Mouse (Mus musculus) lung, embryonic 16.5 days (tissue): ENCODE measurements around the gene Smc3. TPM values are rescaled to one million over a fixed set of nuclear protein-coding genes. Genes with fewer than 3 reads are reported as not detected.

ENCODE experiments used
- ATAC-seq: fragments of 200-750 bp; cut with Nextera tagmentation; 2 replicates; pipeline ENCODE4 v1.8.0; 2017; ENCODE audit warnings: low read depth, mild to moderate bottlenecking, moderate library complexity
- H3K27ac ChIP-seq: fragments of 300-500 bp; sonication (generic); 2 replicates; pipeline ENCODE4 v1.5.1; 2014; ENCODE audit warnings: mild to moderate bottlenecking, control low read depth, low read length
- H3K27me3 ChIP-seq: fragments of 300-500 bp; sonication (generic); 2 replicates; pipeline ENCODE4 v1.6.1; 2014; ENCODE audit warnings: low read depth, low read length, mixed read lengths; ENCODE audit not compliant: control insufficient read depth, insufficient read depth
- H3K36me3 ChIP-seq: fragments of 300-500 bp; sonication (generic); 2 replicates; pipeline ENCODE4 v1.6.1; 2014; ENCODE audit warnings: low read length; ENCODE audit not compliant: control insufficient read depth, insufficient read depth
- H3K4me1 ChIP-seq: fragments of 300-500 bp; sonication (generic); replicated peaks from 2 replicates; pipeline ENCODE4 v1.6.1; 2014; ENCODE audit warnings: low read length, mixed read lengths; ENCODE audit not compliant: control insufficient read depth, insufficient read depth
- H3K4me2 ChIP-seq: fragments of 300-500 bp; sonication (generic); 2 replicates; pipeline ENCODE4 v1.6.1; 2014; ENCODE audit warnings: low read depth, low read length, control low read depth
- H3K4me3 ChIP-seq: fragments of 300-500 bp; sonication (generic); 2 replicates; pipeline ENCODE4 v1.5.1; 2014; ENCODE audit warnings: mild to moderate bottlenecking, low read length, control low read depth
- H3K9ac ChIP-seq: fragments of 300-500 bp; sonication (generic); 2 replicates; pipeline ENCODE4 v1.6.1; 2014; ENCODE audit warnings: low read length, control low read depth
- H3K9me3 ChIP-seq: fragments of 300-500 bp; sonication (generic); 2 replicates; pipeline ENCODE4 v1.6.1; 2016; ENCODE audit warnings: low read length; ENCODE audit not compliant: control insufficient read depth
- WGBS: fragments of 180-500 bp; shearing (Covaris S2); extraction: QIAGEN DNeasy Blood & Tissue Kit; methylation state at CpG from one replicate; pipeline ENCODE4 v1.1.7; 2014; 5-methylcytosine and 5-hydroxymethylcytosine counted together
- polyA plus RNA-seq: library from polyadenylated mRNA; unstranded; fragments of >200 nt; fragmentation: Nextera tagmentation; extraction: Ambion mirVana; gene quantifications from 2 replicates; pipeline ENCODE4 v1.2.1, GENCODE M21; 2015

The Smc3 gene
- polyA plus RNA-seq, 1 experiment from 2014 or later, result 69.8 TPM

DNA sequence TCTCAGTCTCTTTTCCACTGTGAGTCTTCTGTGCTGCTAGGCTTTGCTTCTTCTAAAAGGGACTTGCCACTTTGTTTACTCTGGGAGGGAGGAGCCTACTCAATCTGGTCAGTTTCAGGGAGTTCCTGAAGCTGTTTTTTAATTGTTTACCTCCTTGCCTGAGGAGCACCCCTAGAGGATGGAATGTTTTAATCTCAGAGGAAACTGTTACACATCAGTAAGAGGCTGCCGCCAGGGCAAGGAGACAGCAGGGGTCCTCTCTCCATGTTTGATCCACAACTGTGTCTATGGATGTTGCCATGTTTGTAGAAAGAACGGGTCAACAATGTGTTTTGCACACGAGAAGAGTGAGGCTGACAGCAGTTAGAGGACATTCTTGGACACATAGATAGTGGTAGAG is 39.8 kb upstream of the Smc3 start:
- Histone ChIP-seq H3K4me1 (peaks cover 5% of the 10 kb centered on the region; the same call in 1 of the 2 replicates), H3K4me2 (no peak overlapping the region), H3K9ac (no peak overlapping the region), H3K4me3 (no peak overlapping the region), H3K27me3 (no peaks in the 10 kb centered on the region), H3K27ac (no peak overlapping the region), H3K9me3 (no peaks in the 10 kb centered on the region), H3K36me3 (no peaks in the 10 kb centered on the region)
- no peak for ATAC-seq
- WGBS, result 74% methylated on average over 3 of the region's 3 CpGs

DNA sequence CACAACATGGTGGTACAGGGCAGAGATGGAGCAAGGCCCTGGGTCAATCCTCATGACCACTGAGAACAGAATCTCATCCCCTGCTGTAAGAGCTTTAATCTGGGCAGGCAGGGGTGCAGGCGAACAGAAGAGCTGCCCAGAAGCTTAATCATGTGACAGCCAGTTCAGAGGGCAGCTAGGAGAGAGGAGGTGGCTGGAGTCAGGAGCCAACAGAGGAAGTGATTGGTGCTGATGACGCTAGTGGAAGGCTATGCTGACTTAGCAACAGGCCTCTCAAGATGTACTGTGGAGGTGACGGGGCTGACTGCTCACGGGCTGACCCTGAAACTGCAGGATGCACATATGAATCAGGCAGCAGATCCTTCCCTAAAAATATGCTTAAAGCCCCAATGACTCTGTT is 36.0 kb upstream of the Smc3 start:
- H3K9ac ChIP-seq, result no peak overlapping the region
- no peaks in the 10 kb centered on the region for H3K4me1 ChIP-seq
- no peak overlapping the region for H3K4me2 ChIP-seq
- no peaks in the 10 kb centered on the region for H3K9me3 ChIP-seq
- no peak overlapping the region for H3K27ac ChIP-seq
- WGBS, result 33% methylated on average over 4 of the region's 4 CpGs
- H3K4me3 ChIP-seq, result no peak overlapping the region
- H3K27me3 ChIP-seq, result no peaks in the 10 kb centered on the region
- no peak for ATAC-seq
- H3K36me3 ChIP-seq, result no peaks in the 10 kb centered on the region

DNA sequence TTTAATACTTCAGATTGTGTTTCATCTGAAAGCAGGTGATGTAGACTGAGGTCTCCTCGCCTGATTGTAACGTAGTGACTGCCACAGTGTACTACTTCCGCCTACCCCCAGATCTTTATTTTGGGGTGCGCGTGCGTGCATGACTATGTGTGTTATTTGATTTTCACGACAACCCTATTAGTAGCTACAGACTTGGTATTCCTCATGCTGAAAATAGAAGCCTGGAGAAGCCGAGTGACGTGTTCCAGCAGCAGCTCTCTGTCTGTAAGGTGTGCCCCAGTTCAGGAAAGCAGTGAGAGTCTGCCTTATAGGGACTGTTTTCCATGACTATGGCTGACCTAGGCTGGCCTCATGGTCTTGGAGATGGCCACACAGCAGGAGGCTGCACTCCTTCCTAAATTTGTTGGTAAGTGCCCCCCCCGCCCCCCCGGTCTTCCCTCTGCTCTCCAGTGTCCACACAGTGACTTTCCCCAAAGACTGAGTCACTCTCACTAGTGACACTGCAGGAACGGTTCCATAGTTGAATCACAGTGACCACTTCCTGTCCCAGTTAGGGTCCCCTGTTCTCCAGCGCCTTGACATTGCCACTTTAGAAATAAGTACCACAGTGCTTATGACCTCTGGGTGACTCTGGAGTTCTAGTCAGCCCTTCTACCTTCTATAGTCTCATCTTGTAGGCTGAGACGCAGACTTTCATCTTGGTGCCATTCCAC is 34.5 kb upstream of the Smc3 start:
- Histone ChIP-seq H3K4me1 (no peaks in the 10 kb centered on the region), H3K27ac (no peak overlapping the region), H3K36me3 (no peaks in the 10 kb centered on the region), H3K9me3 (no peaks in the 10 kb centered on the region), H3K4me3 (no peak overlapping the region), H3K9ac (no peak overlapping the region), H3K4me2 (no peak overlapping the region), H3K27me3 (no peaks in the 10 kb centered on the region)
- WGBS, result 91% methylated on average over 14 of the region's 14 CpGs
- no peak for ATAC-seq

DNA sequence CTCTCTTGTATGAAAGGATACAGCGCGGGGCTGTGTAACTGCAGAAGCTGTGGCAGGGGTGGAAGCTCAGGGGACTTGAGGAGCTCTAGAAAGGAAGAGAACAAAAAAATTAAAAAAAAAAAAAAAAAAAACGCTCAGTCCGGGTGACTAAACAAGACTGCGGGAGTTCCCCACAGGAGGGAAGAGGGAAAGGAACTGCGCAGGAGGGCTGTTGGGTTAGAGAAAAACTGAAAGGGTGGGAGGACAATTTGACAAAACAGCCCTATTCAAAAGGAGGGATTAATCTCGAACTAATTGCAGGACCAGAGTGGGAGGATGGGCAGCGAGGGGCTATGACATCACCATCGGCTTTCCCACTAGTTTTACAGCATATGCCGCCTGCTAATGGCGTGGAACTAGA is 32.3 kb upstream of the Smc3 start:
- Histone ChIP-seq H3K36me3 (no peaks in the 10 kb centered on the region), H3K4me1 (no peaks in the 10 kb centered on the region), H3K9ac (no peak overlapping the region), H3K9me3 (no peaks in the 10 kb centered on the region), H3K4me3 (no peak overlapping the region), H3K27ac (no peak overlapping the region), H3K4me2 (no peak overlapping the region), H3K27me3 (no peaks in the 10 kb centered on the region)
- 44% methylated on average over 11 of the region's 11 CpGs for WGBS
- no peak for ATAC-seq

DNA sequence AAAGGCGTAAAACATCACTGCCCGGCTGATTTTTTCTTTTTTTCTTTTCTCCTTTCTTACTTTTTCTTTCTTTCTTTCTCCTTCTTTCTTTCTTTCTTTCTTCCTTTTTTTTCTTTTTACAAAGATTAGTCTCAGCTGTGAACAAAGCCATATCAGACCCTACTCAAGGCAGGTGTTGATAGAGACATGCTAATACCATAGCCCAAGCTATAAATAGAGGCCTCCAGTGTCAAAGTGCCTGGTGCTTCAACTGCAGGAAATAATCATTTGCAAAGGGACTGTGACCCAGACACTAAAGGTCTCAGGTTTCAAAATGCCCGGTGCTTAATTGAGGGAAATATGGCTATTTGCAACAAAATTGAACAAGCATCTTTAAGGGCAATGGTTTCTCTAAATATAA is 31.6 kb upstream of the Smc3 start:
- Histone ChIP-seq H3K9me3 (no peaks in the 10 kb centered on the region), H3K27ac (no peak overlapping the region), H3K36me3 (no peaks in the 10 kb centered on the region), H3K27me3 (no peaks in the 10 kb centered on the region), H3K9ac (no peak overlapping the region), H3K4me1 (no peaks in the 10 kb centered on the region), H3K4me3 (no peak overlapping the region), H3K4me2 (no peak overlapping the region)
- ATAC-seq, result no peak
- 68% methylated on average over 3 of the region's 3 CpGs for WGBS

DNA sequence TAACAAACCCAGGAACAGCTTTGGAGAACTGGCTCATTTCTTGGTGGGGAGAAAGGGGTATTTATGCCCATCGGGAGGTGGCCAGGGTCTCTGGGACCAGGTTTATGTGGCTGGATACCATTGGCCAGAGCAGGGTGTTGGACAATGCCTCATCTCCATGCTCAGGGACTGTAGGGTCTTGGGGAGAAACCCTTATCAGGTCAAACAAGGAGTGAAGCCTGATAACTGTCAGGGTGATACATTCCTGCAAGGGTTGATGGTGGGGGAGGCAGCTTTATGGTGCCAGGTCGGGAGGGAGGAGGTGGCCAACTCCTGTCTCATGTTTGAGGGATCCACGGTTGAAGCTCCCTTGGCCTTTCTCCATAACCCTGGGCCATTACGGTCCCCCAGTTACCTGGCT is 29.1 kb upstream of the Smc3 start:
- no peak overlapping the region for H3K9ac ChIP-seq
- H3K36me3 ChIP-seq, result no peaks in the 10 kb centered on the region
- 0 out of 2 replicates have a peak, but pooled peaks cover 1% of the 10 kb centered on the region for H3K4me1 ChIP-seq
- ATAC-seq, result no peak
- no peaks in the 10 kb centered on the region for H3K27me3 ChIP-seq
- H3K4me2 ChIP-seq, result no peak overlapping the region
- no peak overlapping the region for H3K4me3 ChIP-seq
- WGBS, result 65% methylated on average over 4 of the region's 4 CpGs
- H3K27ac ChIP-seq, result no peak overlapping the region
- H3K9me3 ChIP-seq, result no peaks in the 10 kb centered on the region

DNA sequence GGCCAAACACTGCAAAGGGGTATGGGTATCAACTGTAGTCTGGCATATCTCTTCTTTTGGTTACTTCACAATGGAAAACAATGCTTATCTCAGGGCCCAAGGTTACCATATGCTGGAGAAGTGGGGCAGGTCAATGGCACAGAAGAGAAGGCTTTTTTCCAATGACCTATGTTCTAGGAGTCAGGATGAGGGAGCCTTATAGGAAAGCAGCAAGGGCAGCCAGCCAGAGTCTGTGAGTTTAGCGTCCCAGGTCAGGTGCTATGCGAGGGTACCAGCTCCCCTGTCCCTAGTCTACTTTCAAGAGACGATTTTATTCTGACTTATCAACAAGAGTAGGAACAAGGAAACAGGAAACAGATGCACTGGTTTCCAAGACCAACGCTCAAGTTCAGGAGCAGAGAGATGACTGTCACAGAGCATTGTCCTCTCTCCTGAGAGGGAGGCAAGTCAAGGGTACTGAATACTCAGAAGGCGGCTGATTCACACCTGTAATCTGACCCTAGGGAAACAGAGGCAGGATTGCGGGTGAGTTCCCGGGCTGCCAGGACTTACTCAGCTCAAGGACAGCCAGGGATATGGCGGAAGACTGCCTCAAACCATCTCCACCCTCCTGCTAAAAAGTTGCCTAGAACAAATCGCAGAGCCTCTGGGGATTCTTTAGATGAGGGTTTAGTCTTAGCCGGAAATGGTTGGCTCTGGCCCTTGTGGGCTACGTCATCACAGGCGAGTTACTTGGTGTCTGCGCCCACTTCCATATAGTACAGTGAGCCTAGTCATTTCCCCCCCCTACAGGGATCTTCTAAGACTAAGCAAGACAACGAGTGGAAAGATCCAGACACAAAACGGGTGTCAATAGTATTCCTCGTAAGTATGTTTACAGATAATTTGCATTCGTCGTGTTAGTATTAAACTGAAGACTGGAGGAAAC is 28.4 kb upstream of the Smc3 start:
- no peaks in the 10 kb centered on the region for H3K9me3 ChIP-seq
- H3K9ac ChIP-seq, result no peak overlapping the region
- ATAC-seq, result no peak
- no peaks in the 10 kb centered on the region for H3K27me3 ChIP-seq
- no peak overlapping the region for H3K27ac ChIP-seq
- H3K4me3 ChIP-seq, result no peak overlapping the region
- H3K4me1 ChIP-seq, result peaks cover 4% of the 10 kb centered on the region; the same call in 1 of the 2 replicates
- H3K4me2 ChIP-seq, result no peak overlapping the region
- WGBS, result 65% methylated on average over 18 of the region's 18 CpGs
- no peaks in the 10 kb centered on the region for H3K36me3 ChIP-seq

DNA sequence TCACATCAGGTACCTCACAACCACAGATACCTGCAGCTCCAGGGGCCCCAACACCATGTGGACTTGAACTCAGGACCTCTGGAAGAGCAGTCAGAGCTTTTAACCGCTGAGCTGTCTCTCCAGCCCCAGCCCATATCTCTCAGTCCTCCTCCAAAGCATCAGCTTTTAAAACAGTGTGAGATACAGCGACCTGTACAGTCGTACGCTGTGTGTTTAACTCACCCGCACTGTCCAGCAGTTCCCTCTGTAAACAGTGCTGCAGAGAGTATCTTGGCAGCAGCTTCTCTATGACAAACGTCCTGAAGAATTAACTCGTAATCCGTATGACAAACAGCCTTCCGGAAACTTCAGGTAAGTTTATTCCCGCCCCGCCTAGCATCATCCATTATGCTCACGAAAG is 27.6 kb upstream of the Smc3 start:
- Histone ChIP-seq H3K4me2 (no peak overlapping the region), H3K36me3 (no peaks in the 10 kb centered on the region), H3K9ac (no peak overlapping the region), H3K4me1 (peaks cover 8% of the 10 kb centered on the region; the same call in 1 of the 2 replicates), H3K4me3 (no peak overlapping the region), H3K27ac (no peak overlapping the region), H3K9me3 (no peaks in the 10 kb centered on the region), H3K27me3 (no peaks in the 10 kb centered on the region)
- 50% methylated on average over 12 of the region's 12 CpGs for WGBS
- ATAC-seq, result no peak

DNA sequence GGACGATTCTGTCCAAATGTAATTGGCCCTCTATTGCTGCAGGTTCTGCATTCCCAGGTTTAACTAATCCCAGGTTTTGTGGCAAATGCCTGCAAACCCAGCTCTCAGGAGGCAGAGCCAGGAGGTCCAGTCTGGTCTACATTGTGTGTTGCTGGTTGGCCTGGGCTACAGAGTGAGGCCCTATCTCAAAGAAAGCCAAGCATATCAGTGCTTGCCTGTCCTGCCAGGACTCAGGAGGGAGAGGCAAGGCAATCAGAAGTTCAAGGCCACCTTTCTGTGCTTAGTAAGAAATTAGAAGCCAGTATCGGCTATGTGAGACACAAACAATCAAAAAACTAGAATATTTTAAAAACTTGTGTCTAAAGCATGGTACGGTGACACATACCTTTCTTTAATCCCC is 27.0 kb upstream of the Smc3 start:
- H3K9me3 ChIP-seq, result no peaks in the 10 kb centered on the region
- WGBS, result 84% methylated on average over 3 of the region's 3 CpGs
- H3K27ac ChIP-seq, result no peak overlapping the region
- H3K27me3 ChIP-seq, result no peaks in the 10 kb centered on the region
- no peaks in the 10 kb centered on the region for H3K36me3 ChIP-seq
- H3K4me2 ChIP-seq, result no peak overlapping the region
- no peak overlapping the region for H3K9ac ChIP-seq
- H3K4me1 ChIP-seq, result peaks cover 8% of the 10 kb centered on the region; the same call in 1 of the 2 replicates
- H3K4me3 ChIP-seq, result no peak overlapping the region
- no peak for ATAC-seq
